Mouse (Mus musculus): ENCODE results near the gene Rora.

Rora gene

DNA sequence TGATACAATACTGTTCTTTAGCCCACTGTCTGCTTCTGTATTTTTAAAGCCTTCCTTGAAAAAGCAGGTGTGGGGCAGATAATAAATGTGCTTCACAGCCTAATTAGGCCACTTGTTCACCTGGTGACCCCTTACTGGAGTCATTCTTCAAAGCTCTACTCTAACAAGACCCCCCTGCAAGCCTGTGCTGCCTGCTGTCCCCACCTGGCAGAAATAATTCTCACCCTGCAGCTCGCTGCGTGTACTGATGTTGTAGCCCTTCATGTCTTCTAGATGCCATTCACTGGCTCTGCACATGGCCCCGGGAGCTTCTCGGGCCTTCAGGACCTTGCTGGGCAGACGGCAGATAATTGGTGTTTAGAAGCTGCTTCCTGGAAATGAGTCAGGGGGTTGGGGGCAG lies 604.9 kb downstream of the Rora start:
- DNase-seq, result no peak

DNA sequence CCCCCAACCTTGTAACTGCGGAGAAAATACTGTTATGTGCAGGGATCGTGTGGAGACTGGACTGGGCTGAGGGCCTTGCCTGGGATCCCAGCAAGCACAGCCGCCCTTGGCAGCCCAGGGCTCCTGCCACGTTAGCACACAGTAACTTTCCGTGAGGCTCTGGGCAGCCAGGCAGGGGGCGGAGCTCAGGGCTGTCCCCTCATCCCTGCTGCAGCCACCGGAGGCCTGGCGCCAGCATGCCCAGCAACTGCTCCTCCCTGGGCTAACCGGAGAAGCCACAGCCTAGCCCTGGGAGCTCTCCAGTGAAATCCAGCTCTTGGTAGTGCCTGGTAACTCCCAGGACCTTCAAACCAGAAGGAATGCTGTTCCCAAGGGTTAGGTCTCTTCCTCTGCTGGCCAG lies 605.8 kb downstream of the Rora start:
- DNase-seq, result peak; percentile 58

DNA sequence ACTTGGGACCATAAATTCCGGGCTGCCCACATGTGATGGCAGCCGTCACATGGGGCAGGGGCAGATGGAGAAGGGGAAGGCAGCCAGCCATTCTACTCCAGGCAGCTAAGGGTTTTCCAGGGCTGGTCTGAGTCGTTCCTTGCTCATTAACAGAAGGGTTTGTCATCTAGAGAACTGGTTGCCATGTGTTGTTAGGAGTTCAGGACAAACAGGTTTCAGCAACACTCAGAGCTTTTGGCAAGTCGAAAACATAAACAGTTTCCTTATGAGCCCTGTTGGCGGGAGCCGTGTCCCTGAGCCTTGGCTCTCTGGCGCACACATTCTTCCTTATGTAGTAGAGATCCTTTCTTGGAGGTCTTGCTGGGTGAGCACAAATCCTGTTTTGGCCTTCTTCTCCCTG lies 611.6 kb downstream of the Rora start:
- peak; percentile 24 for DNase-seq

GRCm38 (mm10) chr9:69270374-69270773 lies 616.8 kb downstream of the Rora start:
- no peak for DNase-seq

- no peak for DNase-seq
These were observed 617.3 kb downstream of the Rora start for GRCm38 (mm10) chr9:69270931-69271330.

DNA sequence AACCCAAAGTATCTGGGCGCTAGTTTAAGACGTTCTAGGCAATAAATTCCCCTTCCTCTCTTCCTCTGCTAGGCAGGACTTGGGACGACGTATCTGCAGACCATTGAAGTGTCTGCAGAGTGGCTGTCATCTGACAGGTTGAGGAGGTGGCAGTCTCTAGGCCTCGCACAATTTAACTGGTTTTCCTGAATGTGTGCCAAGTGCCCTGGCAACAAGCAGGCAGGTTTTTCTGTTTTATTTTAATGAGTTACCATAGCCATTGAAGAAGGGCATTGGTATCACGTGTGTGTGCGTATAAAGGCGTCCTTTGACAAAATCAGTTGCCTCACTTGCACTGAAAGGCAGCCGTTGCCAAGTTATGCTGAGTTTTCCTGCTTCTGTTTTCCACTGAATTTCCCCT lies 619.3 kb downstream of the Rora start:
- DNase-seq, result no peak

- DNase-seq, result no peak
These were observed 621.3 kb downstream of the Rora start for GRCm38 (mm10) chr9:69274766-69275485.

GRCm38 (mm10) chr9:69277256-69277655 lies 623.7 kb downstream of the Rora start:
- DNase-seq, result no peak

DNA sequence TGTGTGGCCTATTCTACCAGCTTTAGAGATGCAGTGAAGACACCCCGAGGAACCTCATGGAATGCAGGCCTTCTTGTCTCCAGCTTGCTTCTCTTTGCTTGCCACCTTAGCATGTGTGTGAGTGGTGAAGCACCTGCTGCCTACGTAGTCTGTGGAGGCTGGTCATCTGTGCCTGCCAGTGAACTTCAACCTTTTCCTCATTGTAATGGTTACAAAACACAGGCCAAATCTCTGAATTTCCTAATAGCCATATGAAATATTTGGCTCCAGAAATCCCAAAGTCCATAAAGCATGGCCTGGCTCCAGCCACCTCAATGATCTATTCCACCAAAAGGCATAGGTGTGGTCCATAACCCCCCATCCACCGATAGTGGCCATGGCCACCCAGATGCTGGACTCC lies 631.4 kb downstream of the Rora start:
- DNase-seq, result no peak

GRCm38 (mm10) chr9:69288113-69288512 lies 634.5 kb downstream of the Rora start:
- DNase-seq, result no peak

GRCm38 (mm10) chr9:69288586-69288985 lies 635.0 kb downstream of the Rora start:
- DNase-seq, result no peak

DNA sequence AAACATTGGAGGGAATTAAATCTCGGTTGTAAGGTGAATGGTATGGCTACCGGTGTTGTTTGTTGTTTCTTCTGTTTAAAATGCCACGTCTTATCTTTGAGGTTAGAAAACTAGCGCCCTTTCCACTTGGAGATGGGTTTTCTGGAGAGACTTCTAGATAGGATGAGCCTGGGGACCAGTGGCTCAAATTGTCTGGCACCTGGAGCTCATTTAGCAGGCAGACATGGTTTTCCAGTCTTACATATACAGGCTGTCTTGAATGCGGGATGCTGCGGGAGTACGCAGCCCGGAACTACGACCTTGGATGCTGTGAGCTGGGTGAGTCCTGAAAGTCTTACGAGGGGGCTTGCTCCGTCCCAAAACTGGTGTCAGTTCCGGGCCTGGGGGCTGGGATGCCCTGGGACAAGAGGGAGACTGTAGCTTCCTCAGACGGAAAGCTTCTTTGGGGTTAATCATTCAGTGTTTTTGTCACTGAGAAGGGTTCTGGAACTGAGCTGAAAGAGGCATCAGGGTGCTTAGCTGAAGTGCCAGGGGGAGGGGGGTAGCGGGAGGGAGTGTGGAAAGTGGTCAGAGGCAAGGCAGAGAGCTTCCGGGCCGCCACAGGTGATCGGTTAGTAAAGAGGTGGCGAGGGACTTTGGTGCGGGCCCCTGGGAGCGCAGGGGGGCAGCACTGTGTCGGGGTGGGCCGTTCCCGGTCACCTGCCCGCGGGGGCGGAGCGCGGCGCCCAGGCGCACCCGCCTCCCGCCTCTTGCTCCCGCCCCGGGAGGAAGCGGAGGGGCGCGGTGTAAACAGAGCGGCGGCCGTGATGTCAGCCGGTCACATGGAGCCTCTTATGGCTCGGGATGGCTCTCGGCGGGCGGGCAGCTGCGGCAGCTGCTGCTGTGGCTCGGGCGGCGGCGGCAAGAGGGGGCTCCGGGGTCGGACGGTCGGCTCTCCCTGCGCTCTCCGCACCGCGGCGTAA lies 635.8 kb downstream of the Rora start:
- DNase-seq, result peak; percentile 89

- DNase-seq, result peak; percentile 39
These were observed 636.7 kb downstream of the Rora start for GRCm38 (mm10) chr9:69290018-69290880.

GRCm38 (mm10) chr9:69290881-69291450 lies 637.4 kb downstream of the Rora start:
- peak; percentile 34 for DNase-seq

- no peak for DNase-seq
These were observed 637.9 kb downstream of the Rora start for GRCm38 (mm10) chr9:69291451-69291850.

DNA sequence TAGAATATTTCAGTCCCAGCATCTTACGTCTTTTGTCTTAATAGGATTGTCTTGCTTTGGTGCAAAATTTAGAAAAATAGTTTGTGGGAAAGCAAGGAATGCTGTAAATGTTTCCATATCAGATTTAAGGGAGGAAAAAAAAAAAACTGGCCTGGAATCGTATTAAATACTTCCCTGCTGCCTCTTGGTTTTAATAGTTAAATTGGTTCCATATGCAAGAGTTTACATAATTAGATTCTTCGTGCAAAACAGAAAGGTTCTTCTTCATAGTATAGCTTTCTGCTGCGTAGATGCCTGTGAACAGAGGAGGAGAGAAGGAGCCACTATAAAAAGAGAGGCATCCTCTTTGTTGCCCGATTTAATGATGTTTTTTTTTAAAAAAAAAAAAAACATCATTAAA lies 638.8 kb downstream of the Rora start:
- no peak for DNase-seq

GRCm38 (mm10) chr9:69292776-69293687 lies 639.4 kb downstream of the Rora start:
- DNase-seq, result no peak

DNA sequence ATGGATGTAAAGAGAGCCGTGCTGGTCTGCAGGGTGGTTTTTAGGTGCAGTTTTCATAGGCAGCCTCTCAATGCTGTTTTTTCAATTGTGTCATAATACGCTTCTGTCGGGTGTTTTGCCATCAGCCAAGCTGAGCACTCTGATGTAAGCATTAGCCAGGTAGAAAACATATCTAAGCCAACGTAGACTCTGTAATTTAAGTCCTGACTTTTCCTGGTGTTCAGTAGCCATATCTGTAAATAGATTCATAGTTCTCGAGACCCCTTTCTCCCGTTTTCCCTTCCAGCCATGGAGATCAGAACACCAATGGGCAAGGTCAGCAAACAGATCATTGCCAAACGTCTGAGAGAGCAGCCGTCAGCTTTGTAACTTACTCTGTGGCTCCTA lies 640.1 kb downstream of the Rora start:
- DNase-seq, result no peak

GRCm38 (mm10) chr9:69294426-69294825 lies 640.8 kb downstream of the Rora start:
- no peak for DNase-seq

DNA sequence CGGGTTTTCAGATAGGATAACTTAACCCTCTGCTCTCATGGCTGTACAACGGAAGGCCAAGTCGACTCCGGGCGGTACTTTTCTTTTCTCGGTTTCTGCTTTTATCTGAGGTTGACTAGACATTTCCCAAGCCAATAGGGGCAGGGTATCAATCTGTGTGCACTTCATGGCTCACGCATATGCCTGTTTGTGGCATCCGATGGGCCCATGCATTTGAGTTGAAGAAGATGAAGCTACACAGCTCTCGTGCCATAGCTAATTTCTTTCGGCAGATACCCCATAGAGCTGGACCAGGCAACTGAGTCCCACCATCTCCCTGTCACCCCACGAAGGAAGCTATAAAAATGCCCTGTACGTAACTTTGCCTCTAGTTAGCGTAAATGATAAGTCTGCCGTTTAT lies 641.3 kb downstream of the Rora start:
- DNase-seq, result no peak

DNA sequence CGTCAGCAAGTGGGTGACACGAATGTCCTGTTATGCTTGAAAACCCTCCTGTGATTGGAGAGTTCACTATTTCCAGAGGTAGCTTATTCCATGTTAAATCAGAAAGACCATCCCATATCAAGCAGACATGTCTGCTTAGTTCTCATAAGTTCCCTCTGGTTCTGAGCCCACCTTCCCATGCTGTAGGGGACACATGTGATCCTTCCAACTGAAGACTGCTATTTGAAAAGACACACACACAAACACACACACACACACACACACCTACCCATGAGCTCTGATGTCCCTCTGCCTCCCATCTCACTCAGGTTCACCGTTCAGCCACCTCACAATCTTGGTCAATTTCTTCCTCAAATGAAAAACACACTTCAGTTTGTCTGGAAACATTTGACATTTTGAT lies 642.2 kb downstream of the Rora start:
- DNase-seq, result no peak

DNA sequence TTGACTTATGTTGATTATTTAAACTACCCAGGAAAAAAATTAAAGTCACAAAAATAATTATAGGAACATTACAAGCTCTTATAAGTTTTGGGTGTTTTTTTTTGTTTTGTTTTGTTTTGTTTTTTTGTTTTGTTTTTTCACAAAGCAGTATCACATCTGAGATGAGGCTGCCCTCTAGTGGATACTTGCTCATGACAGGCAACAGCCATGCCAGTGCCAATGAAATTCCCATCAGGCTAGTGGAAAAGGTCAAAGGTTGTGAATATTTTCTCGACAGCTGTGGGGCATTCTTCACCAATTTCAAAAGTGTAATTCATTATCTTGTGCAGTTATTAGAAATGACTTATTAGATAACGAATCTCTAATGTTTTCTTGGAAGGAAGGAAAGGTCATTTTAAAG lies 642.8 kb downstream of the Rora start:
- peak; percentile 80 for DNase-seq
